Mouse (Mus musculus) C2C12 (cell line): ENCODE measurements around the gene Lefty1. TPM values are rescaled to one million over a fixed set of nuclear protein-coding genes. Genes with fewer than 3 reads are reported as not detected.

Source experiments
- H3K27me3 ChIP-seq: one replicate; pipeline ENCODE4 v1.6.1; 2011; ENCODE audit not compliant: control insufficient read depth, insufficient read depth, insufficient read length
- H3K36me3 ChIP-seq: one replicate; pipeline ENCODE4 v1.6.1; 2011; ENCODE audit not compliant: control insufficient read depth, insufficient read depth
- H3K4me3 ChIP-seq: one replicate; pipeline ENCODE4 v1.5.1; 2011; ENCODE audit warnings: mild to moderate bottlenecking, control low read depth; ENCODE audit not compliant: poor library complexity, insufficient read depth, severe bottlenecking
- H3K79me2 ChIP-seq: one replicate; pipeline ENCODE4 v1.6.1; 2011; ENCODE audit not compliant: control insufficient read depth, insufficient read depth
- H3K79me3 ChIP-seq: one replicate; pipeline ENCODE4 v1.6.1; 2011; ENCODE audit warnings: low read depth, control low read depth
- H3ac ChIP-seq: one replicate; pipeline ENCODE3; 2011; ENCODE audit warnings: low read depth; ENCODE audit not compliant: control insufficient read depth, insufficient read length
- CEBPB ChIP-seq: IDR thresholded peaks from one replicate; pipeline ENCODE4 v1.6.1; 2011; ENCODE audit warnings: low read depth, mild to moderate bottlenecking, control low read depth, moderate library complexity
- CTCF ChIP-seq: IDR thresholded peaks from one replicate; pipeline ENCODE4 v1.5.1; 2011; ENCODE audit not compliant: control insufficient read depth, insufficient read depth, insufficient read length
- FOSL1 ChIP-seq: IDR thresholded peaks from one replicate; pipeline ENCODE4 v1.8.0; 2011; ENCODE audit warnings: mild to moderate bottlenecking, low read length; ENCODE audit not compliant: poor library complexity, insufficient read depth, severe bottlenecking
- MAX ChIP-seq: IDR thresholded peaks from one replicate; pipeline ENCODE4 v1.6.1; 2011; ENCODE audit warnings: mild to moderate bottlenecking, control low read depth
- MYOD1 ChIP-seq: IDR thresholded peaks from one replicate; pipeline ENCODE4 v1.6.1; 2011; ENCODE audit warnings: low read depth; ENCODE audit not compliant: control insufficient read depth, insufficient read length
- MYOG ChIP-seq: IDR thresholded peaks from one replicate; pipeline ENCODE4 v1.6.1; 2011; ENCODE audit not compliant: control insufficient read depth, insufficient read length; ENCODE audit errors: extremely low read depth
- USF1 ChIP-seq: IDR thresholded peaks from one replicate; pipeline ENCODE4 v1.6.1; 2011; ENCODE audit warnings: low read depth, mild to moderate bottlenecking, control low read depth, moderate library complexity
- polyA plus RNA-seq: library from polyadenylated mRNA; unstranded; fragments of >200 nt; fragmentation: generic; extraction: Trizol; gene quantifications from one replicate; pipeline ENCODE4 v1.2.1, GENCODE M21; 2012; ENCODE audit warnings: missing spikeins

Gene Lefty1
- polyA plus RNA-seq, 1 experiment: 2.1 TPM

DNA sequence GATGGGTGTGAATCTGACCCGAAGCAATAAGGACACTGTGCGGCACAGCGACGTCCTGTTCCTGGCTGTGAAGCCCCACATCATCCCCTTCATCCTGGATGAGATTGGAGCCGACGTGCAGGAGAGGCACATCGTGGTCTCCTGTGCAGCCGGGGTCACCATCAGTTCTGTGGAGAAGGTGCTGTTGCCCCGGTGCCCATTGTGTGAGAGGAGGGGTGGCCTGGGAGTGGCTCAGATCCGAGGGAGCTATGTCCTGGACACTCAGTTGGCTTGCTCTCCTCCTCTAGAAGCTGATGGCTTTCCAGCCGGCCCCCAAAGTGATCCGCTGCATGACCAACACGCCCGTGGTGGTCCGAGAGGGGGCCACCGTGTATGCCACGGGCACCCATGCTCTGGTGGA lies 28.9 kb upstream of the Lefty1 start:
- no peak overlapping the region for H3K4me3 ChIP-seq
- peaks cover 25% of the 10 kb centered on the region for H3K79me3 ChIP-seq
- peaks cover 32% of the 10 kb centered on the region for H3K79me2 ChIP-seq
- H3K36me3 ChIP-seq: peaks cover 26% of the 10 kb centered on the region
- no peak for TF ChIP-seq MYOG
- no peak for TF ChIP-seq MAX
- TF ChIP-seq USF1: no peak
- no peak for TF ChIP-seq MYOD1
- no peak for TF ChIP-seq CEBPB
- no peak for TF ChIP-seq CTCF
- no peak for TF ChIP-seq FOSL1
- H3ac ChIP-seq: no peak overlapping the region
- no peaks in the 10 kb centered on the region for H3K27me3 ChIP-seq

DNA sequence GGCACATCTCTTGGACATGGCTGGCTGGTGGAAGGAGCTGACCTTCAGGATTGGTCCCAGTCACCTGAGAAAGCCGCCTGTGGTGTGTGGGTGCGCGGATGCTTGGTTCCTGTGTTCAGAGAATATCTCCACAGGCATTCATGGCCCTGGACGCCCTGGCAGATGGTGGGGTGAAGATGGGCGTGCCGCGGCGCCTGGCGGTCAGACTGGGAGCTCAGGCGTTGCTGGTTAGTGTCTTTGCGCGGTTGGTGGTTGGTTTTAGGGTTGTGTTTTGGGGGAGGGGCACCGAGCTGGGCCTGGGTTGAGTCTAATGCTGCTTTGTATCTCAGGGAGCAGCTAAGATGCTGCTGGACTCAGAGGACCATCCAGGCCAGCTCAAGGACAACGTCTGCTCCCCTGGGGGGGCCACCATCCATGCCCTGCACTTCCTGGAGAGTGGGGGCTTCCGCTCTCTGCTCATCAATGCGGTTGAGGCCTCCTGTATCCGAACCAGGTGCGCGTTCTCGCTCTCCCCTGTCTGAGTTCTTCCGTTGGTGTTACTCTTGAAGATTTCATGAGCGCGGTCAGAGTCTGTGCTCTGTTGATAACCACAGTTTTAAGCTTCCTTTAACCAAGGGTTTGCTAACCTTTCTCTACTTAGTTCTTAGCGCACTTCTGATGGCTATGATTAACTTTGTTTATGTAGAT lies 28.2 kb upstream of the Lefty1 start:
- H3K4me3 ChIP-seq: no peak overlapping the region
- H3K79me3 ChIP-seq: peaks cover 25% of the 10 kb centered on the region

DNA sequence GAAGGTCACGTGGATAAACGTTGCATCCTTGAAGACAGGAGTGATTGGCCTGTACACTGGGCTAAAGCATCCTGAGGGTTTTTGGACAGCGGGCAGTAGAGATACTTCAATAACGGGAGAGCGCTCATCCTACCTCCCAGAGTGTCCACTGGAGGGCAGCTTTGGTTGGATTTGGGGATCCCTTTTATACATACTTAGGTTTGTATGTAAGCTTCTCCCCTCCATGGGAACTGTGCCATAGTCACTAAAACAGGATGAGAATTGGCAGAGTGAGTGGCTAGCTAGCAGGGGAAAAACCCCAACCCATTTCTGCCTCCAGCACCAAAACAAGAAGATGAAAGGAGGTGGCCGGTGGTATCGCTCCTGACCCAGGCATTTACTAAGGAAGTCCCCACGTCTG lies 23.7 kb upstream of the Lefty1 start:
- no peak overlapping the region for H3ac ChIP-seq
- no peaks in the 10 kb centered on the region for H3K27me3 ChIP-seq
- H3K36me3 ChIP-seq: peaks cover 26% of the 10 kb centered on the region
- H3K79me3 ChIP-seq: peaks cover 6% of the 10 kb centered on the region
- H3K4me3 ChIP-seq: no peak overlapping the region
- peaks cover 11% of the 10 kb centered on the region for H3K79me2 ChIP-seq
- TF ChIP-seq MAX: no peak
- TF ChIP-seq FOSL1: no peak
- TF ChIP-seq MYOG: no peak
- no peak for TF ChIP-seq USF1
- TF ChIP-seq CEBPB: no peak
- no peak for TF ChIP-seq MYOD1
- TF ChIP-seq CTCF: no peak

More for the DNA sequence above, 28.2 kb upstream of the Lefty1 start:
- no peak for TF ChIP-seq FOSL1
- TF ChIP-seq MYOD1: no peak
- no peak for TF ChIP-seq USF1
- no peak for TF ChIP-seq MAX
- TF ChIP-seq CTCF: no peak
- TF ChIP-seq CEBPB: no peak
- no peak for TF ChIP-seq MYOG
- Histone ChIP-seq H3K36me3 (peaks cover 26% of the 10 kb centered on the region), H3K27me3 (no peaks in the 10 kb centered on the region), H3ac (no peak overlapping the region), H3K79me2 (peaks cover 32% of the 10 kb centered on the region)

DNA sequence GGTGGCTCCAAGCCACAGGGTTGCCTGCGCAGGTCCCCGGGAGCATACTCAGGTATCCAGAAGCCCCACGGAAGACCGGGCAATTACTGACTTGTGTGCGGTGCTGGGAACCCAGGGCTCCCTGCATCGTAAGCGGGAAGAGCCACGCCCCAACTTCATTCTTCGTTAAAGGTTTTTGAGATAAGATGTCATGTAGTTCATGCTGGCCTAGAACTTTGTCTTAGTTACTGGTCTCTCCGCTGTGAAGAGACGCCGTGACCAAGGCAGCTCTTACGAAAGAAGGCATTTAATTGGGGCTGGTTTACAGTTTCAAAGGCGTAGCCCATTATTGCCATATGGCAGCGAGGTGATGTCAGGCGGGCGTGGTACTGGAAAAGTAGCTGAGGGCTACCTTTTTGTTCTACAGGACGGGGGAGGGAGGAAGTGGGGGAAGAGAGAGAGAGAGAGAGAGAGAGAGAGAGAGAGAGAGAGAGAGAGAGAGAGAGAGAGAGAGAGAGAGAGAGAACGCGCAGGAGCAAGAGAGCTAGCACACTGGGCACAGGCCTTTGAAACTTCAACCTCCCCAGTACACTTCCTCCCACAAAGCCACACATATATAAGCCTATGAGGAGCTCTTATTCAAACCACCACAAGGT lies 23.1 kb upstream of the Lefty1 start:
- no peak for TF ChIP-seq CTCF
- no peak for TF ChIP-seq MYOG
- peak; percentile 45 for TF ChIP-seq CEBPB
- Histone ChIP-seq H3ac (no peak overlapping the region), H3K79me2 (peaks cover 5% of the 10 kb centered on the region), H3K79me3 (peaks cover 2% of the 10 kb centered on the region), H3K27me3 (no peaks in the 10 kb centered on the region), H3K4me3 (no peak overlapping the region), H3K36me3 (peaks cover 20% of the 10 kb centered on the region)

DNA sequence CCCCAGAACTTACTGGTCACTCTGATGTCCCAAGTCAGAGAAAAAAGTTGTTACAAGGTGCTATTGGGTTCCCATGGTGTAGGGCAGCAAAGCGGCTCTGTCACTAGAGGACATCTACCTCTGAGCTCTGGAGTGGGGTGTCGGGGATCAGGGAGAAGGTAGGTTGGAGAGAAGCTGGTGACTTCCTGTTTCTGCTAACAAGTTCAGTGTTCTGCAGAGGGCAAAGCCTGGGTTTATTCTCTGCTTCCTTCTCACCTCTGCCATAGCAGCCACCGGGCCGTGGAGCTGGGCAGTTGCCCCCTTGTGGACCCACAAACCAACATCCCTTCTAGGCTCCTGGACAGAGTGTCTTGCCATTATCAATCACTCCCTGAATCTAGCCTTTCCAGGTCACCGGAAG lies 22.0 kb upstream of the Lefty1 start:
- no peak for TF ChIP-seq MYOD1
- TF ChIP-seq FOSL1: no peak
- TF ChIP-seq CTCF: no peak
- TF ChIP-seq CEBPB: no peak
- no peak for TF ChIP-seq MAX
- TF ChIP-seq MYOG: no peak
- no peak for TF ChIP-seq USF1
- Histone ChIP-seq H3K79me3 (peaks cover 2% of the 10 kb centered on the region), H3K27me3 (no peaks in the 10 kb centered on the region), H3K36me3 (peaks cover 10% of the 10 kb centered on the region), H3K4me3 (no peak overlapping the region), H3ac (no peak overlapping the region), H3K79me2 (no peaks in the 10 kb centered on the region)

DNA sequence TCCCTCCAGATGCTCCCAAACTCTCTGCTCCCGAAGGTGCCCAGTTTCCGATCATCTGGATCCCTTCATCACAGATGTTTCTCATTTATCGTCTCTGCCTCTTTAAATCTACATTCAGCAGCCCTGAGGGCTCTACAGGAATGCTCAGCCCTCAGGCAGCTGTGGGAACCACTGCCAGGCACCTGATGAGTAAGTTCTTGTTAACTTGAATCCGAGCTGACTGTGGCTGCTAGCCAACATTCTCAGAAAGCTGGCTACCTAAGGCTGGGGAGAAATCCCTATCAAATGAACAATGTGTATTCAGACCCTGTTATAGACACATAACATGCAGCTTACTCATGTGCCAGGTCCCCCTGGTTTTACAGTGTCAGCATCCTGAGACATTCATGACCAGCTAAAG lies 21.0 kb upstream of the Lefty1 start:
- Histone ChIP-seq H3K36me3 (peaks cover 3% of the 10 kb centered on the region), H3ac (no peak overlapping the region), H3K79me3 (no peaks in the 10 kb centered on the region), H3K27me3 (no peaks in the 10 kb centered on the region), H3K79me2 (no peaks in the 10 kb centered on the region), H3K4me3 (no peak overlapping the region)
- peak; percentile 53 for TF ChIP-seq MYOD1
- TF ChIP-seq MYOG: no peak
